Mouse (Mus musculus) forebrain, embryonic 10.5 days (tissue): ENCODE data around the gene Ugcg. TPM values are rescaled to one million over a fixed set of nuclear protein-coding genes. Genes with fewer than 3 reads are reported as not detected.

Experiments
- DNase-seq: peaks from one replicate; pipeline ENCODE4 v3.0.0-alpha.2; 2017; ENCODE audit warnings: low spot score; ENCODE audit errors: extremely low spot score
- H3K27ac ChIP-seq: fragments of 300-500 bp; sonication (generic); 2 replicates; pipeline ENCODE4 v1.5.1; 2016; ENCODE audit warnings: mild to moderate bottlenecking
- H3K27me3 ChIP-seq: fragments of 300-500 bp; sonication (generic); 2 replicates; pipeline ENCODE4 v1.6.1; 2016; ENCODE audit warnings: mild to moderate bottlenecking; ENCODE audit not compliant: poor library complexity, severe bottlenecking
- H3K36me3 ChIP-seq: fragments of 300-500 bp; sonication (generic); replicated peaks from 2 replicates; pipeline ENCODE4 v1.6.1; 2016; ENCODE audit warnings: mild to moderate bottlenecking, moderate library complexity
- H3K4me1 ChIP-seq: fragments of 300-500 bp; sonication (generic); 2 replicates; pipeline ENCODE4 v1.6.1; 2016
- H3K4me3 ChIP-seq: fragments of 300-500 bp; sonication (generic); 2 replicates; pipeline ENCODE4 v1.5.1; 2016; ENCODE audit warnings: mild to moderate bottlenecking, moderate library complexity
- H3K9me3 ChIP-seq: fragments of 300-500 bp; sonication (generic); 2 replicates; pipeline ENCODE4 v1.6.1; 2016; ENCODE audit warnings: mild to moderate bottlenecking, moderate library complexity
- WGBS: fragments of 180-500 bp; shearing (Covaris S2); methylation state at CpG from one replicate; pipeline ENCODE4 v1.1.7; 2016; 5-methylcytosine and 5-hydroxymethylcytosine counted together
- polyA plus RNA-seq: library from polyadenylated mRNA; unstranded; fragments of >200 nt; fragmentation: Nextera tagmentation; extraction: Ambion mirVana; gene quantifications from 2 replicates; pipeline ENCODE4 v1.2.1, GENCODE M21; 2016

The Ugcg gene
- polyA plus RNA-seq, 1 experiment from 2014 or later = 11.7 TPM

GRCm38 (mm10) chr4:59196346-59197077 lies 7.5 kb downstream of the Ugcg start:
- H3K4me1 ChIP-seq = peaks cover 27% of the 10 kb centered on the region
- no peaks in the 10 kb centered on the region for H3K9me3 ChIP-seq
- H3K36me3 ChIP-seq = peaks cover 7% of the 10 kb centered on the region
- no peaks in the 10 kb centered on the region for H3K27me3 ChIP-seq
- H3K4me3 ChIP-seq = no peak overlapping the region
- 61% methylated on average over 12 of the region's 12 CpGs for WGBS
- DNase-seq = no peak
- H3K27ac ChIP-seq = peak overlapping the region; percentile 6; the same call in 1 of the 2 replicates

DNA sequence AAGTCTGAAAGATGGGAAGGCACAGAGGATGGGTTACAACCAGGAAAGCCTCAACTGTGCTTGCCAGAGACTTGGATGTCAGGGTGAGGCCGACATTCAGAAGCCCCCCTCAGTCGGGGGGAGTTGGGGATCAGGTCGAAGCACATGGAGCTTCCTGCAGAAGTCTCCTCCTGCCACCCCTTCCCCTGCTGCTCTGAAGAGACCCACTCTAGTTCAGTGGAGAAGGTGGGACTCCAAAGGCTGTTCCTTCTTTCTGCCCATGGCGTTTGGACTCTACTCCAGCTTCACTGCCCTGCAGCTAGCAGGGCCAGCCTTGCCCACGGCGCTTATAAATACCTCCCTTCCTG lies 8.0 kb downstream of the Ugcg start:
- peak overlapping the region; percentile 6; the same call in 1 of the 2 replicates for H3K27ac ChIP-seq
- no peaks in the 10 kb centered on the region for H3K9me3 ChIP-seq
- 59% methylated on average over 6 of the region's 6 CpGs for WGBS
- no peak for DNase-seq
- no peak overlapping the region for H3K4me3 ChIP-seq
- no peaks in the 10 kb centered on the region for H3K27me3 ChIP-seq
- peaks cover 3% of the 10 kb centered on the region for H3K36me3 ChIP-seq
- peaks cover 27% of the 10 kb centered on the region for H3K4me1 ChIP-seq

GRCm38 (mm10) chr4:59197462-59197861 lies 8.4 kb downstream of the Ugcg start:
- Histone ChIP-seq H3K27ac (no peak overlapping the region), H3K4me1 (peaks cover 27% of the 10 kb centered on the region), H3K9me3 (no peaks in the 10 kb centered on the region), H3K4me3 (no peak overlapping the region), H3K36me3 (peaks cover under 1% of the 10 kb centered on the region), H3K27me3 (no peaks in the 10 kb centered on the region)
- 92% methylated on average over 3 of the region's 3 CpGs for WGBS
- no peak for DNase-seq

GRCm38 (mm10) chr4:59199341-59199740 lies 10.3 kb downstream of the Ugcg start:
- WGBS = 66% methylated on average over 8 of the region's 8 CpGs

DNA sequence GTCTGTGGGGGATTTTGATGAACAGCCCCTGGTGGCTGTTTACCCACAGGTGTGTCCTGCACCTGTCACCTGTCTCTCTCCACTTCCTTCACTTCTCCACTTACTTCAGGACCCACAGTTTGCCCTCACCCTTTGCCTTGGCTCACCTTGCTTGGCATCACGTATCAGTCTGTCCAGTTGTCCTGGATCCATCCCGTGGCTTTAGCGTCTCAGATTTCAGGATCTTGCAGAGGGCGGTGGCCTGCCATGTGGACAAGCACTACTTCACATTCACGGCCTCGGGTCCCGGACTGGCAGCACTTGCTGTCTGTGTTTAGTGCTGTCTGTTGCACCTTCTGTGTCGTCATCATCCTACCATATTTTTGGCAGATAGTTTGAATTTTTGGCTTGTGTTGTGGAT lies 10.7 kb downstream of the Ugcg start:
- no peak overlapping the region for H3K27ac ChIP-seq
- H3K27me3 ChIP-seq = no peaks in the 10 kb centered on the region
- no peaks in the 10 kb centered on the region for H3K36me3 ChIP-seq
- no peak overlapping the region for H3K4me3 ChIP-seq
- H3K9me3 ChIP-seq = no peaks in the 10 kb centered on the region
- WGBS = 71% methylated on average over 8 of the region's 8 CpGs
- H3K4me1 ChIP-seq = peaks cover 35% of the 10 kb centered on the region
- DNase-seq = no peak

More at GRCm38 (mm10) chr4:59199341-59199740, 10.3 kb downstream of the Ugcg start:
- no peak overlapping the region for H3K27ac ChIP-seq
- no peak for DNase-seq
- H3K4me3 ChIP-seq = no peak overlapping the region
- no peaks in the 10 kb centered on the region for H3K36me3 ChIP-seq
- no peaks in the 10 kb centered on the region for H3K9me3 ChIP-seq
- H3K27me3 ChIP-seq = no peaks in the 10 kb centered on the region
- peaks cover 35% of the 10 kb centered on the region for H3K4me1 ChIP-seq

- H3K9me3 ChIP-seq = no peaks in the 10 kb centered on the region
- no peaks in the 10 kb centered on the region for H3K36me3 ChIP-seq
- H3K4me3 ChIP-seq = no peak overlapping the region
- peaks cover 35% of the 10 kb centered on the region for H3K4me1 ChIP-seq
- H3K27me3 ChIP-seq = no peaks in the 10 kb centered on the region
- H3K27ac ChIP-seq = no peak overlapping the region
- 92% methylated on average over 3 of the region's 3 CpGs for WGBS
- no peak for DNase-seq
These were observed 11.6 kb downstream of the Ugcg start for GRCm38 (mm10) chr4:59200636-59201035.

DNA sequence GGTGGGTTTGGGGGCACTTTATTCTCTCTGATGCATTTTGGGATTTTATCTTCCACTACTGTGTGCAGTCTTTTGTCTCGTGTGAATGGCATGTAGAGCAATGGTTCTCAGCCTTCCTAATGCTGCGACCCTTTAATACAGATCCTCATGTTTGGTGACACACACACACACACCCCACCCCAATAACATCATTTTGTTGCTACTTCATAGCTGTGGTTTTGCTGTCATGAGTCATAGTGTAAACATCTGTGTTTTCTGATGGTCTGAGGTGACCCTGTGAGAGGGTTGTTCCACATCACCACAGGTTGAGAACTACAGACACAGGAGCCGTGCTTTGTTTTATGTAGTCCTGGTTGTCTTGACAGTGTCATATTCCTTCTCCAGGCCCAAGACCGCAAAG lies 15.6 kb downstream of the Ugcg start:
- Histone ChIP-seq H3K27ac (no peak overlapping the region), H3K36me3 (peaks cover 15% of the 10 kb centered on the region), H3K9me3 (no peaks in the 10 kb centered on the region), H3K4me3 (no peak overlapping the region), H3K4me1 (peaks cover 29% of the 10 kb centered on the region), H3K27me3 (no peaks in the 10 kb centered on the region)
- no peak for DNase-seq
- 92% methylated on average over 4 of the region's 4 CpGs for WGBS

- no peak overlapping the region for H3K4me3 ChIP-seq
- peaks cover 18% of the 10 kb centered on the region for H3K36me3 ChIP-seq
- no peaks in the 10 kb centered on the region for H3K27me3 ChIP-seq
- 64% methylated on average over 2 of the region's 2 CpGs for WGBS
- H3K27ac ChIP-seq = no peak overlapping the region
- no peak for DNase-seq
- peaks cover 25% of the 10 kb centered on the region for H3K4me1 ChIP-seq
- H3K9me3 ChIP-seq = no peaks in the 10 kb centered on the region
These were observed 16.8 kb downstream of the Ugcg start for GRCm38 (mm10) chr4:59205758-59206340.

DNA sequence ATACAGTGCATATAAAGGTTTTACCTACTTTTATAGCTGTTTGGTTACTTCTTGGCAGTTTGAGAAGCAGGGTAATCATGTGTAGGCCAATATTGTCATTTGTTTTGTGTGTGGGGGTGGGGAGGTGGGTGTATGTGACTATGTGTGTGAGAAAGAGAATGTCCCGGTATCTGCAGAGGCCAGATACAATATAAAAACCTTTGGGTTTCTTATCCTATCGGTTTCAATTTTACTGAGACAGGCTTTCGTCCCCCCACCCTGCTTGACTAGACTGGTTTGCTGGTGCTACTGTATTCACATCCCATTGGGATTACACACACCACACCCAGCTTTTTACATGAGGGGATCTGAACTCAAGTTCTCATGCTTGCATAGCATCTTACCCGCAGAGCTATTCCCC lies 17.5 kb downstream of the Ugcg start:
- no peaks in the 10 kb centered on the region for H3K27me3 ChIP-seq
- DNase-seq = no peak
- H3K4me3 ChIP-seq = no peak overlapping the region
- no peaks in the 10 kb centered on the region for H3K9me3 ChIP-seq
- H3K27ac ChIP-seq = no peak overlapping the region
- H3K36me3 ChIP-seq = peaks cover 22% of the 10 kb centered on the region
- H3K4me1 ChIP-seq = peaks cover 25% of the 10 kb centered on the region
- WGBS = 89% methylated on average over 4 of the region's 4 CpGs

DNA sequence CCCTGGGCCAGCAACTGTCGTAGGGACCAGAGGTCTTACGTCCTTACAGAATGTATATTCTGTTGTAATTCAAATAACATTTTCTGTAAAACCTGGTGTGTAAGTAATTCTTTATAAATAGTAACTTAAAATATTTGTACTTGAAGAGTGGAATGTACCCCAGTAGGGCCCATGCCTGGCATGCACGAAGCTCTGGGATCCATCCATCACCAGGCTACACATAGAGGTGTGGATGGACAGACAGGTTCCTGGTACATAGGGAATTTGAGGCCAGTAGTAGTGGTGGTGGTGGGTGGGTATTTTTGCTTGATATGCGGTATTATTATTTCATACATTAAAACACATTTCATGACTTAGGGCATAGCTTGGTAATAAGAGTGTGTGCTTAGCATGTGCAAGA lies 19.6 kb downstream of the Ugcg start:
- Histone ChIP-seq H3K4me3 (no peak overlapping the region), H3K9me3 (no peaks in the 10 kb centered on the region), H3K36me3 (peaks cover 31% of the 10 kb centered on the region), H3K4me1 (peaks cover 24% of the 10 kb centered on the region), H3K27me3 (no peaks in the 10 kb centered on the region), H3K27ac (no peak overlapping the region)
- no peak for DNase-seq
- WGBS = 96% methylated on average over 4 of the region's 4 CpGs

DNA sequence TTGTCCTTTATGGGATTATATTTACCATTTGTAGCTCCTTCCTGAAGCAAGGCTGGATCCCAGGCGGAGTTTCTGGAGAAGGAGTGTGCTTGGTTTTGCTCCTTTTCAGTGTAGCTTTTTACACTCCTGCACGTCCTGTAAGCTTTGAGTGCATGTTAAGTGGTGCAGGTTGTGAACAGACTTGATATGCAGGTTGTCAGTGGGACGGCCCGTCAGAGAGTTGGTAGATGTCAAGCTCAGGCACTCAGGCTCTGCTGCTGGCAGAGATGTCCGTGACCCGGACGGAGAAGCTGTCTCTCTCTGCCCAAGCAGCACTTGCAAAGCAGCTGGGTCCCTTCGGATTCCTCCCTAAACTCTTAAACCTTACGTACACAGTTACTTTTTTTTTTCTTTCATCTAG lies 22.1 kb downstream of the Ugcg start:
- Histone ChIP-seq H3K27ac (no peak overlapping the region), H3K4me3 (no peak overlapping the region), H3K27me3 (no peaks in the 10 kb centered on the region), H3K36me3 (peaks cover 53% of the 10 kb centered on the region), H3K4me1 (peaks cover 11% of the 10 kb centered on the region), H3K9me3 (no peaks in the 10 kb centered on the region)
- no peak for DNase-seq
- WGBS = 91% methylated on average over 9 of the region's 9 CpGs

DNA sequence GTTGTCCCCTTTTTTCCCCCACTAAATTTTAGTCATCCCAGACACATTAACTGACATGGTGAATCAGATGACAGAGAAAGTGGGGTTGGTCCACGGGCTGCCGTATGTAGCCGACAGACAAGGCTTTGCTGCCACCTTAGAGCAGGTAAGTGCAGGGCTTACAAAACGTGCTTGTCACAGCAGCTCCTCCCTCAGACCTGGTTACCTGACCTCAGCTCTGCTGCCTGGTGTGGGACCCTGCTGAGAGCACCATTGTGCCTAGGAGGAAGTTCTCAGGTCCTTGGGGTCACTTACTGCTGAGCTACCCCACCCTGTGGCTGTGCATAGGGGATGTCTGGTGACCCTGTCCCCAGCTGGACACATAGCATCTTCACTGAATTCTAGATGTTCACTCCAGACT lies 24.8 kb downstream of the Ugcg start:
- 72% methylated on average over 4 of the region's 4 CpGs for WGBS
- Histone ChIP-seq H3K36me3 (peaks cover 61% of the 10 kb centered on the region), H3K9me3 (no peaks in the 10 kb centered on the region), H3K27ac (no peak overlapping the region), H3K4me1 (no peaks in the 10 kb centered on the region), H3K27me3 (no peaks in the 10 kb centered on the region), H3K4me3 (no peak overlapping the region)
- no peak for DNase-seq

DNA sequence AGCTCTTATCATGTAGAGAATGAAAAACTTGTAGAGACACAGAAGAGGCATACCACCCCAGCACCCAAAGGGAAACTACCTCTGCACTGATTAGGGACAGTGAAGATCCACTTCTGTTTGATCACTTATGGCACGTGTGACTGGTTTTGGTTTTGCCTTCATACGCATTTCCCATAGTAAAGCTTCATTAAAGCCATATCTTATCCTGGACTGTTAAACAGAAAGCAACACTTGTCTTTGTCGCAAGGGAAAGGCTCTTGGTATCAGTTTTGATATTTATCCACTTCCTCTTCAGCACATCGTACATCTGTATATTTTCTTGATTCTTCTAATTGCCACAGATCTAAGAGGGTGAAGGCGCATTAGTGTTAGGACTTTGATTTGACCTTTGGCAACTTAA lies 25.6 kb downstream of the Ugcg start:
- Histone ChIP-seq H3K9me3 (no peaks in the 10 kb centered on the region), H3K4me1 (no peaks in the 10 kb centered on the region), H3K36me3 (peaks cover 65% of the 10 kb centered on the region), H3K27me3 (no peaks in the 10 kb centered on the region), H3K4me3 (no peak overlapping the region), H3K27ac (no peak overlapping the region)
- 95% methylated on average over 5 of the region's 5 CpGs for WGBS
- no peak for DNase-seq
